Mouse (Mus musculus): ENCODE measurements at regions not wholly inside any gene's neighbourhood (a gene's known extent, or its start where the extent isn't known, plus 50 kb on each side); places are given as distances from the start of the nearest gene placed in this dataset.

GRCm38 (mm10) chr12:35770387-35771024 lies 154.9 kb upstream of the Agr3 start:
- no peak for TF ChIP-seq CTCF (IDR thresholded peaks at IDR 0.05; ENCODE audit: low read depth)
- ATAC-seq (ENCODE audit: low FRiP score, low TSS enrichment) (no peak), DNase-seq (ENCODE audit: low spot score) (no peak)
- Histone ChIP-seq H3K9me3 (ENCODE audit: control insufficient read depth, low read length) (no peaks in the 10 kb centered on the region), H3K9ac (ENCODE audit: low read length) (no peak overlapping the region), H3K4me1 (replicated peaks; ENCODE audit: control insufficient read depth, insufficient read depth) (no peaks in the 10 kb centered on the region), H3K4me2 (replicated peaks; ENCODE audit: low read depth) (no peak overlapping the region), H3K4me3 (ENCODE audit: low read depth, low read length) (no peak overlapping the region), H3K27ac (replicated peaks) (no peak overlapping the region), H3K36me3 (ENCODE audit: control insufficient read depth, insufficient read depth, low read length) (no peaks in the 10 kb centered on the region), H3K27me3 (ENCODE audit: control insufficient read depth, insufficient read depth, low read length) (no peaks in the 10 kb centered on the region)
- 61% methylated on average over 5 of the region's 5 CpGs for WGBS

GRCm38 (mm10) chr12:35758916-35759315 lies 166.5 kb upstream of the Agr3 start:
- DNase-seq (ENCODE audit: low spot score): no peak
- Histone ChIP-seq H3K27me3 (ENCODE audit: control insufficient read depth, insufficient read depth, low read length) (no peaks in the 10 kb centered on the region), H3K27ac (replicated peaks) (no peak overlapping the region), H3K4me2 (replicated peaks; ENCODE audit: low read depth) (no peak overlapping the region), H3K9me3 (ENCODE audit: control insufficient read depth, low read length) (no peaks in the 10 kb centered on the region), H3K4me1 (replicated peaks; ENCODE audit: control insufficient read depth, insufficient read depth) (no peaks in the 10 kb centered on the region), H3K4me3 (ENCODE audit: low read depth, low read length) (no peak overlapping the region), H3K36me3 (ENCODE audit: control insufficient read depth, insufficient read depth, low read length) (no peaks in the 10 kb centered on the region), H3K9ac (ENCODE audit: low read length) (no peak overlapping the region)
- no peak for ATAC-seq (ENCODE audit: low FRiP score, low TSS enrichment)
- TF ChIP-seq EP300 (optimal IDR thresholded peaks at IDR 0.05): no peak
- no peak for TF ChIP-seq CTCF (IDR thresholded peaks at IDR 0.05; ENCODE audit: low read depth)
- 100% methylated on average over 1 of the region's 1 CpGs for WGBS

- Histone ChIP-seq H3K4me1 (replicated peaks; ENCODE audit: control insufficient read depth, insufficient read depth) (no peaks in the 10 kb centered on the region), H3K4me3 (ENCODE audit: low read depth, low read length) (no peak overlapping the region), H3K36me3 (ENCODE audit: control insufficient read depth, insufficient read depth, low read length) (no peaks in the 10 kb centered on the region), H3K27me3 (ENCODE audit: control insufficient read depth, insufficient read depth, low read length) (no peaks in the 10 kb centered on the region), H3K27ac (replicated peaks) (no peak overlapping the region), H3K9ac (ENCODE audit: low read length) (no peak overlapping the region), H3K9me3 (ENCODE audit: control insufficient read depth, low read length) (no peaks in the 10 kb centered on the region), H3K4me2 (replicated peaks; ENCODE audit: low read depth) (no peak overlapping the region)
- TF ChIP-seq EP300 (optimal IDR thresholded peaks at IDR 0.05): no peak
- no peak for TF ChIP-seq CTCF (IDR thresholded peaks at IDR 0.05; ENCODE audit: low read depth)
- DNase-seq (ENCODE audit: low spot score) (no peak), ATAC-seq (ENCODE audit: low FRiP score, low TSS enrichment) (no peak)
- WGBS: 82% methylated on average over 4 of the region's 4 CpGs
These were observed 170.3 kb upstream of the Agr3 start for GRCm38 (mm10) chr12:35755159-35755558.

- TF ChIP-seq CTCF (IDR thresholded peaks at IDR 0.05; ENCODE audit: low read depth): no peak
- TF ChIP-seq EP300 (optimal IDR thresholded peaks at IDR 0.05): no peak
- H3K9ac ChIP-seq (ENCODE audit: low read length): no peak overlapping the region
- no peak overlapping the region for H3K4me3 ChIP-seq (ENCODE audit: low read depth, low read length)
- DNase-seq (ENCODE audit: low spot score) (no peak), ATAC-seq (ENCODE audit: low FRiP score, low TSS enrichment) (no peak)
- no peaks in the 10 kb centered on the region for H3K9me3 ChIP-seq (ENCODE audit: control insufficient read depth, low read length)
- 83% methylated on average over 3 of the region's 3 CpGs for WGBS
- no peaks in the 10 kb centered on the region for H3K27me3 ChIP-seq (ENCODE audit: control insufficient read depth, insufficient read depth, low read length)
- H3K36me3 ChIP-seq (ENCODE audit: control insufficient read depth, insufficient read depth, low read length): no peaks in the 10 kb centered on the region
- H3K4me1 ChIP-seq (replicated peaks; ENCODE audit: control insufficient read depth, insufficient read depth): no peaks in the 10 kb centered on the region
- no peak overlapping the region for H3K4me2 ChIP-seq (replicated peaks; ENCODE audit: low read depth)
- H3K27ac ChIP-seq (replicated peaks): no peak overlapping the region
These were observed 177.4 kb upstream of the Agr3 start for GRCm38 (mm10) chr12:35747997-35748396.

GRCm38 (mm10) chr12:35746691-35747299 lies 178.6 kb upstream of the Agr3 start:
- TF ChIP-seq CTCF (IDR thresholded peaks at IDR 0.05; ENCODE audit: low read depth) (no peak), EP300 (optimal IDR thresholded peaks at IDR 0.05) (no peak)
- Histone ChIP-seq H3K9me3 (ENCODE audit: control insufficient read depth, low read length) (no peaks in the 10 kb centered on the region), H3K27ac (replicated peaks) (no peak overlapping the region), H3K9ac (ENCODE audit: low read length) (no peak overlapping the region), H3K4me1 (replicated peaks; ENCODE audit: control insufficient read depth, insufficient read depth) (no peaks in the 10 kb centered on the region; the same call in 1 of the 2 replicates), H3K4me2 (replicated peaks; ENCODE audit: low read depth) (no peak overlapping the region), H3K4me3 (ENCODE audit: low read depth, low read length) (no peak overlapping the region), H3K36me3 (ENCODE audit: control insufficient read depth, insufficient read depth, low read length) (no peaks in the 10 kb centered on the region), H3K27me3 (ENCODE audit: control insufficient read depth, insufficient read depth, low read length) (no peaks in the 10 kb centered on the region)
- ATAC-seq (ENCODE audit: low FRiP score, low TSS enrichment) (no peak), DNase-seq (ENCODE audit: low spot score) (no peak)
- WGBS: 31% methylated on average over 3 of the region's 3 CpGs

- Histone ChIP-seq H3K4me2 (replicated peaks; ENCODE audit: low read depth) (no peak overlapping the region), H3K4me1 (replicated peaks; ENCODE audit: control insufficient read depth, insufficient read depth) (no peaks in the 10 kb centered on the region; the same call in 1 of the 2 replicates), H3K9me3 (ENCODE audit: control insufficient read depth, low read length) (no peaks in the 10 kb centered on the region), H3K27ac (replicated peaks) (no peak overlapping the region), H3K4me3 (ENCODE audit: low read depth, low read length) (no peak overlapping the region), H3K27me3 (ENCODE audit: control insufficient read depth, insufficient read depth, low read length) (no peaks in the 10 kb centered on the region), H3K36me3 (ENCODE audit: control insufficient read depth, insufficient read depth, low read length) (no peaks in the 10 kb centered on the region), H3K9ac (ENCODE audit: low read length) (no peak overlapping the region)
- ATAC-seq (ENCODE audit: low FRiP score, low TSS enrichment) (no peak), DNase-seq (ENCODE audit: low spot score) (no peak)
- 18% methylated on average over 1 of the region's 1 CpGs for WGBS
- TF ChIP-seq CTCF (IDR thresholded peaks at IDR 0.05; ENCODE audit: low read depth) (no peak), EP300 (optimal IDR thresholded peaks at IDR 0.05) (no peak)
These were observed 182.7 kb upstream of the Agr3 start for GRCm38 (mm10) chr12:35742729-35743128.

Data from stomach, postnatal 0 days (tissue).